Mouse (Mus musculus) common myeloid progenitor, adult 5-6 weeks (primary cell): ENCODE data around the gene Slc17a7. TPM values are rescaled to one million over a fixed set of nuclear protein-coding genes. Genes with fewer than 3 reads are reported as not detected.

ENCODE experiments used
- ATAC-seq: replicated peaks from 2 replicates; pipeline ENCODE4 v1.8.0; 2016; ENCODE audit warnings: low read depth, mild to moderate bottlenecking, moderate TSS enrichment, inconsistent platforms; ENCODE audit not compliant: poor library complexity, severe bottlenecking
- total RNA-seq: library from RNA; stranded (forward); fragments of 200-1000, 187-1606 nt; gene quantifications from 2 replicates; pipeline ENCODE4 v1.2.3, GENCODE M21; 2017

The Slc17a7 gene
- total RNA-seq, 1 experiment from 2014 or later = not detected

DNA sequence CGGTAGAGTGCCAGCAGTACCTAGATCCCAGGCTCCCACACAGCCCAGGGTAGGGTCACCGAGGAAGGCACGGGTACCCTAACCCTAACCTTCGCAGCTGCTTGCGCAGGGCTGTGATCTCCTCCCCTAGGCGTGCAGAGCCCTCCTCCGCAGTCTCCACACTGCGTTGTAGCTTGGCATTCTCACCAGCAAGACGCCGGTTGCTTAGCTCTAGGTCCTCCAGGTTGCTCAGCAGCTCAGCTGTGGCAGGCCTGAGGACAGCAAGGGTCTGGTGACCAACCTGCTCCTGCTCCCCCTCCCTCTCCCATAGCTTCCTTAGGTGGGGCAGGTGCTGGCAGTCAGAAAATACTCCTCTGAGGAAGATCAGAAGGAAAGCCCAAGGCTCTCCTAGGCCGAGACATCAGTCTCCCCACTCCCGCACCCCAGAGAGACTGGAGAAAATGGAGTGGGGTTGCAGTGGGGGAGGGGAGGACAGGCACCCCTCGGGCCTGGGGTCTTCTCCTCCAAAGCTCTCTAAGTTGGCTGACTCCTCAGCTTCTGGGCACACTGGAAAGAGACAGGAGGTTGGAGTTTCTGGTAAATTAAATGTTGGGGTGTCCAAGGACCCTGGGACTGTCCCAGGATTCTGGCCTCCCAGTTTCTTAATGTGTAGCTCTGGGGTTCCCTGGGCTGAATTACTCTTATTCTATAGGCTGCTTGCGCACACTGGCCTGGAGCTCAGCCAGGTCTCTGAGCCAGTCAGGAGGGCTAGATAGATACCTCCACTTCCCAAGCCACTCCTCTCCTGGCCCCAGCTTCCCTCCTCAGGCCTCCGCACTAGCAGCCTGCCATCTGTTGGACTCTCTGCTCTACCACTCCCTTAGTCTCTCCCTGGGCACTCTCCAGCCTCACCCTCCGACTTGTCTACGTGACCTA, 30.4 kb downstream of the Slc17a7 start:
- no peak for ATAC-seq

DNA sequence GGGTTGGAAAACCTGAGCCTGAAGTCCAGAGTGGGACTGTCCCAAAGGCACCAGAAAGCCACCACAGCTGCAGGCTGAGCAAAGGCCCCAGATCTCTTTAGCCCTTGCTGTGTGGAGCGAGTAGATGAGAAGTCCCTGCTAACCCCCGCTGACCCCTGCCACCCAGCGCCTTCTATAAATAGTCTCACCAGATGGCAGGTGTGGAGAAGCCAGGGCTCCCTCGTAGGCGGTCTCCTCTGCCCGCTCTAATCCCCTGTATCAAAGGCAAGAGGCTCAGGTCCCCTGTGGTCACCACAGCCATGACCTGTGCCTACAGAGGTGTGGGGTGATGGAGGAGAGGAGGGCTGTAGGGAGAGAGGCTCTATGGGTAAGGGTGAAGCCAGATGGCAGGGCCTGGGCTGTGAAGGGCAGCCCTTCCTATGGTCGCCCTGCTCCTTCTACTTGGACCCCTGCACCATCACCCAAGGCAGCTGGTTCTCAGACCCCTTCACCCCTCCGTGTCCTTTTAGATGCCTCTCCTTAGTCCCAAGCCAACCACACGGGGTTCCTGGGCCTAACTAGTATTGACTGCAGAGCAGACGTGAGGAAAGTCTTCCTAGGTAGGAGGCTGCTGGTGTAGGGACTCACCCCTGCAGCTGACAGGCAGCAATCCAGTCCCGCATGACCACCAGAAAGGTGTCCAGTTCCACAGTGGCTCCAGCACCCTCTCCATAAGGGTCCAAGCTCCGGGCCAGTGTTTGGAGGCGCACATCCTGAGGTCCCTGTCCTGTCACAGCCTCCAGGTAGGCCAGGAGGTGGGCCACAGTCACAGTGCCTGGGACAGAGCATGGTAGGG, 31.8 kb downstream of the Slc17a7 start:
- no peak for ATAC-seq

DNA sequence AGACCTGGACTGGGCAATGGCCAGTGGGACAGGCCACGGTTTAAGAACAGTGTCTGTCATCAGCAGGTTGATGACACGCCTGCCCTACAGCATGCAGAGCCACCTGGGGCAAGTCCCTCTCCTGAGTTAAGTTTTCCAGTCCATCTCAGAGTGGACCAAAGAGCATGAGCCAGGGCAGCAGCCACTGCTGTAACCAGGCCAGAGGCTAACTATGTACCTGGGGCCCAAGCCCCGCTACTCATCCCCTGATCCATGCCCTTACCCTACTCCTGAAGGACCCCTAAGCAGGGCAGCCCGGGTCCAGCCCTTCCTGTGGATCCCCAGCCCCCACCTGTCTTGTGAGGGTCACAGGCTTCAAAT, 32.4 kb downstream of the Slc17a7 start:
- ATAC-seq = no peak

DNA sequence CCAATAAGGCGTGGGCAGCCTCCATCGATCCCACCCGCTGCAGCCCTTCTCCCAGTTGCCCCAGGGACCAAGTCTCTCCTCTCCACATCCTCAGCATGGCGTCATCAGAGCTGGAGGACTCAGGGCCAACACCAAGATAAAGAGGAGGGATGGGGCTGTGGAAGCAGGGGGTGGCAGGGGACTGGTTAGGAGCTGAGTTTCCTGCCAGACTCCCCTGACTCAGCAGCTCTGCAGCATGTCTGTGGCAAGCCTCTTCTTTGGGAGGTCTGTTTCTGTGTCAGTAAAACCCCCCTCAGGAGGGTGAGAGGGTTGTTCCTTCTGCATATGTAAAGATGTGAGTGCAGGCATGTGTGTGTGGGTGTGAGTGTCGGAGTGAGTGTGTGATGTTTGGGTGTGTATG, 33.2 kb downstream of the Slc17a7 start:
- ATAC-seq = peak; percentile 46

DNA sequence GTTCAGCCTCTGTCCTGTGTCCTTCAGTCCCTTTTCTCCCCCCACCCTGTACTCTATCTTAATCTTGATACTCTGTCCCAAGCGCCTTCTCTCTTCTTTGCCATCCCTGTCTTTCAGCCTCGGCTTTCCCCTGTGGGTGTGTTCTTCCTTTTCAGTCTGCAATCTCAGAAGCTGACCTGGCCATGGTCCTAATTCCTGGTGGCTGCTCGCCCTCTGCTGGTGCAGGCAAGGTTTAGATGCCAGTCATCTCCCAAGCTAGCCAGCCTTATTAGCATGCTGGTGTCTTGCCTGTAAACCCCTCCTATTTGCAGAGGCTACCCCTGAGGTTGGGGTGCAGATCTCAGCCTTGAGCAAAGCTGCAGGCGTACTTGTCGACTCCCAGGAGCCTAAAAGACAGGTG, 34.7 kb downstream of the Slc17a7 start:
- peak; percentile 80 for ATAC-seq

DNA sequence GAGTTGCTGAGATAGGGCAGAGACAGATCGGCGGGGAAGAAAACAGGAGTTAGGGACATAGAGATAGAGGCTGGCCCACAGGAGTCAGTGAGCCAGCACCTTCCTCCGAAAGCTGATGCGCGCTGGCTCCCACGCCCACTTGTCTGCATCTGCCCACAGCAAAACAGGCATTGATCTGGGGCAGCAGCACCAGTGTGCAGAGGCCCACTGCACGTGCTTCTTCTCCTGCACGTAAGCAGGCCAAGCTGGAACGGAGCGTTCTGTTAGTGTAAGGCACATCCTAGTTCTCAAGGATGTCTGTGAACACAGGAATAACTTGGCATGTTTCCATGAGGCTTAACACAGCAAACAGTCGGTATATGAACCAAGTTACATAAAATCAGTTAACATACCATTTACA, 35.2 kb downstream of the Slc17a7 start:
- ATAC-seq = no peak

DNA sequence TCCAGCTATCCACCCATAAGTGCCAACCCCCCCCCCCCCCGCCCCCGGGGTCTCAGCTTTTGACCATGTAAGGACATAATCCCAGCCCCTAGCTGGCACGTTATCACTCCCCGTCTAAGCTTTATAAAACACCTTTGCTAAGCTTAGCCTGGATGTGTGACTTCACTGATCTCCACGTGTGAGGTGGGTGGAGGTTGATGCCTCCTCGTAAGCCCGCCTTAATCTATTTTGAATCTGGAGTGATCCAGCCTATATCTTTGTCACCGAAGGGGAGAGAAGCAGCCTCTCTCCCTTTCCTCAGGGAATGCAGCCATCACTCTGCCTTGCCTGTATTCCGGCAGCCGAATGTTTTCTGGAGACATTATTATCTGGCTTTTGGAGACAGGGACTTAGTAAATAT, 38.9 kb downstream of the Slc17a7 start:
- no peak for ATAC-seq

DNA sequence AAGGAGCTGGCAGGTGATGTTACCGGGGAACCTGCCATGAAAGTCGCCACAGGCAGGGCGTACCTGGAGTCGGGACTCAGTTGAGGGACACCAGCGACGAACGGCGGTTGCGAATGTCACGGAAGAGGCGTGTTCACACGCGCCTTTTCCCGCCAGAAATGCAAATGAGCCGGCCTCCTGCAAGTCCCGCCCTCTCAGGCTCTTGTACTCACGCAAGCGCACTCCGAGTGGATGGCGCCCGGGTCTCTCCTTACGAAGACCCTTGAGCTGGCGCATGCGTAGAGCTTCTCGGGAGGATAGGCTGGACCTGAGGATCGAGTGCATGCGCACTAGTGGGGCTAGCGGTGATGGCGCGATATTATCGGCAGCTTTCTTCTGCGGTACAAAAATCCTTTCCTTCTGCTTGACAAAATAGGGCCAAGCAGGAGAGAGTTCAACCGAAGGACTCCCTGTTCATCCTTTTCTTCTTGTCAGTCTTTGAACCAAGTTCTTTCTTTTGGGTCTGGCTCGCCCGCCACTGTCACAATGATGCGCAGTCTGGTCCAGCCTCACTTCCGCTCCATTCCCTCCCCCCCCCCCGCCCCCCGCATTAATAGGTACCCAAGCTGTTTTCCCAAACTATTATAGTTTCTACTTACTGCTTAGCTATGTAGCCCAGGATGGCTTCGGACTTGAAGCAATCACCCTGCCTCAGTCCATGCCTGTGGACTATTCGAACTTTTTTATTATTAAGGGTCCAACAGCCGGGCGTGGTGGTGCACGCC, 40.8 kb downstream of the Slc17a7 start, which contains the start of gene Ccdc155:
TSS of gene Ccdc155 (minus strand) at position 513 of the 764 bp plus-strand sequence.
- ATAC-seq = peak; percentile 94

DNA sequence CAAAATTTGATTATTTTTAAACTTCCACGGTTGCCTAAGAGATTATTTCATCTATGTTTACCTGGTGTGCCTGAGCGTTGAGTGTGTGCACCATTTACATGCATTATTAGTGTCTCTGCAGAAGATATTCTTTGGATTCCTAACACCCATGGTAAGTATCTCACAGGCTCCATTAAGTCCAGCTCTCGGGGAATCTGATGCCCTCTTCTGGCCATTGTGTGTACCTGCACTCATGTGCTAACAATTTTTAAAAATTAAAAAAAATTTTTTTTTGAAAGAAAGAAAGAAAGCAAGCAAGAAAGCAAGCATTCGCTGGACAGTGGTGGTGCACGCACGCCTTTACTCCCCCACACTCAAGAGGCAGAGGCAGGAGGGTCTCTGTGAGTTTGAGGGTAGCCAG, 44.5 kb downstream of the Slc17a7 start:
- no peak for ATAC-seq

DNA sequence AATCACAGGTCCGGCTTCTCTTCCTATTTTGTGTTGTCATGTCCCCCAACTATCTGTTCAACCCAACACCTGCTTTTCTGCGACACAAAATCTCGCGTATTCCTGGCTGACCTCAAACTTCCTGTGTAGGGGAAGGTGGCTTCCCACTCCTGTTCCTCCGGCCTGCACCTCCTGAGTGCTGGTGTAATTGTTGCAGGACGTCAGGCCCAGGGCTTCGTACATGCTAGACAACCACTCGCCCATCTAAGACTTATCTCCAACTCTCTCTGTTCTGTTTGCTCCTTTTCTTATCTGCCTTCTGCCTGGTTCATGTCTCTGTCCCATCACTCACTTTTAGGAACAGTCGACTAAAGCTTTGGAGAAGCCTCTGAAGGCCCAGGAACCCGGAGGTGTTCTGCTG, 47.3 kb downstream of the Slc17a7 start:
- ATAC-seq = no peak

DNA sequence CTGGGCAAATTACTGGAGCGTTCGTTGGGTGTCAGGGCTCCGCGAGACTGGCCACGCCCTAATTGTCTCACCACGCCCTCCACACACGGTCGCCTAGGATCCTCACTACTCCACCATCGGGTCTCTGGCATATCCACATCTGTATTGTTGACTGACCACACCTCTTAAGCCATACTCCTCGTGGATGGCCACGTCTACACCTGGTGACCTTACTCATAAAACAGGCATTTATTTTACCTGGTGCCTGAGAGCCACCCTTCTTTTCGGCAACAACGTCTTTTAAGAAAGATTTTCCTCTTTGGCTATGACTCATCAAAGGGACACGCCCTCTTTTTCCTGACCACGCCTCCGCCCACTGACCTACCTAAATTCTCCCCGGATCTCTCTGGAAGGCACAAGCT, 48.1 kb downstream of the Slc17a7 start, which contains the start of gene Dkkl1:
TSS of gene Dkkl1 (minus strand) at position 297 of the 401 bp plus-strand sequence.
- peak; percentile 82 for ATAC-seq

DNA sequence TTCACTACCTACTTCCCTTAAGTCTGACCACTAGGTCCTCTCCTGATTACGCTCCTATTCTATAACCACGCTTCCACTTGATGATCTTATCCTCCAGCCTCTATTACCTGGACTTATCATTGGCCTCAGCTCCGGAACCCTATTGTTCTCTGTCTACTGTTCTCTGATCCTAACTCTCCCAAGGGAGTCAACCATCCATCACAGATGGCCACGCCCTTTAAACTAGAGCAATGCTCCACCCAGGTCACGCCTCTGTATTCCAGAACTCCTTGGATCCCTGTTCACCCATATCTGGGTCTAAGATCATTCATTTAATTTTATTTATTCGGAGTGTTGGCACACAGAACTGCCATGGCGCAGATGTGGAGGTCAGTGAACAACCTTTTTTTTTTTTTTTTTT, 48.6 kb downstream of the Slc17a7 start:
- 0 out of 2 replicates have a peak, but pooled peaks have one; percentile 20 for ATAC-seq

DNA sequence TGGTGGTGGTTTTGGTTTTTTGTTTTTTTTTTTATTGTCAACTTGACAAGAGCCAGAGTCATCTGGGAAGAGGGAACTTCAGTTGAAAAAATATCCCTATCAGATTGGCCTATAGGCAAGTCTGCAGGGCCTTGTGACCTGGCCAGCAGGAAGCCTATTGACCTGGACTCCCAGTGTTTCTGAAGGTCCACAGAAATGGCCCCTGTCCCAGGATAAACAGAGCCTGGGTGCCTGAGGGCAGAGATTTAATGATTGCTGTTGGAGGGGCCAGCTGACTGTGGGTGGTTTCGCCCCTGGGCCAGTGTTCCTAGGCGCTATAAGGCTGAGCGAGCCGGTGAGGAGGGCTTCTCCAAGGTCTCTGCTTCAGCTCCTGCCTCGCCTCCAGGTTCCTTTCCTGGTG, 50.0 kb downstream of the Slc17a7 start:
- ATAC-seq = no peak

DNA sequence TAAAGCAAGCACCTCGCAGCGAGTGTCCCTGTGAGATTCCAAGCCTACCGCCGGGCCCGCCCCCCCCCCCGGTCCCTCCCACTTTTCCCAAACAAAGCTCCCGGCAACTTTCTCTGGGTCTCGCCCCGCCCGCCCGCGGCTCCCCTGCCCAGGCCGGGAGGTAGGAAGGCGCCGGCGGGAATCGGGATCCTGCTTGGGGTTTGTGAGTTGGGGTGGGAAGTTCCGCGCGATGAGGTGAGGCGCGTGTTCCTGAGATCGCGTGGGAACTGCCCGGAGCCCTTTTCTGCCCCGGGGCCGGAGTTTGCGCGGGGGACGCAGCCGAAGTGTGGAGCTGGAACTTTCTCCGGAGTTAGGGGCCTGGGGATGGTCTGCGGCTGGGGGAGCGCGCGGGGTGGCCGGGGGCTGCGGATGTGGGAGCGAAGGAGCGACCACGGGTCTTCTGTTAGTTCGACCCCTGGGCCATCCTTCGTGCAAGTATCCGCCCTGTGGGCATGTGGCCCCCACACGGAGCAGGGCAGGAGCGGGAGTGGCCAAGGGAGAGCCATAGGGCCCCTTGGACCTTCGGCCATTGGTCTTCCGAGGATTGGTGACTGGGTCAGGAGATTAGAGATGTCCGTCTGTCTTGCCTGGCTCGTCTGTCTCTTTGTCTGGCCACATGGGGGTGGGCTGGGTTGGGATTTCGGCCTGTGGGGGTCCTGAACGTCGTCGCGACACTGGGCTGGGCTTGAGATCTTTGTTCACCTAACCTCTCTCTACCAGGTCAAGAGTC, 52.1 kb downstream of the Slc17a7 start, which contains the start of gene Tead2:
TSS of gene Tead2 (plus strand) at position 81 of the 769 bp plus-strand sequence.
- no peak for ATAC-seq

DNA sequence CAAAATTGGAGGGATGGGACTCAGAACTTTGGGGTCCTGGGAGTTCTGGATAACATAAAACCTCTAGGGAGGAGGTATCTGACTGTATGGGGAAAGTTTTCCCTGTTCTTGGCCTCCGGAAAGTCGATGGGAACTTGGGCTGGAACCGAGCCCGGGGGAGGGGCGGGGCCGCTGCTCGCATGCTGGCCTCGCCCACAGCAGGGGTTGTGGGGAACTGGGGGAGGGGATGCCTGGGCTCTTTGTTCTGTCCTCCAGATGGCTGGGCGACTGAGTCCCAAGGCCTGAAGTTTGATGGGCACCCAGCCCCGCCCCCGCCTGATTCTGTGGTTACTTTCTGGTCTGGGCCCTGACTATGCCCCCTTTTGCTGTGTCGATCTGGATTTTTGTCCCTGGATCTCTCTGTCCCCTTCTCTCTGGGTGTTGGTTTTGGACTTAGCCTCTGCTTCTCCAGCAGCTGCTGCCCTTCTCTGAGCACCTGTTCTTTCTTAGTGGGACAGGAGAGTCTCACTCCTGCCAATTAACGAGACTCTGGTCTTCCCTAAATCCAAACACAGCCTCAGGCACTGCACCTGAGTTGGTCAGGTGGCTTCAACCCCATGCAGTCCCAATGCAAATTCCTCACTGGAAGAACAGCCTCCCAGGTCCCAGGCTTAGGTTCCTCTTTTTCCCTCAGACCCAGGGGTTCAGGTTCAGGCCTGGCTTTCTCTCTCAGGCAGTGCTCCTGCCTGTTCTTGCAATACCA, 52.9 kb downstream of the Slc17a7 start:
- peak; percentile 39; the same call in 1 of the 2 replicates for ATAC-seq

DNA sequence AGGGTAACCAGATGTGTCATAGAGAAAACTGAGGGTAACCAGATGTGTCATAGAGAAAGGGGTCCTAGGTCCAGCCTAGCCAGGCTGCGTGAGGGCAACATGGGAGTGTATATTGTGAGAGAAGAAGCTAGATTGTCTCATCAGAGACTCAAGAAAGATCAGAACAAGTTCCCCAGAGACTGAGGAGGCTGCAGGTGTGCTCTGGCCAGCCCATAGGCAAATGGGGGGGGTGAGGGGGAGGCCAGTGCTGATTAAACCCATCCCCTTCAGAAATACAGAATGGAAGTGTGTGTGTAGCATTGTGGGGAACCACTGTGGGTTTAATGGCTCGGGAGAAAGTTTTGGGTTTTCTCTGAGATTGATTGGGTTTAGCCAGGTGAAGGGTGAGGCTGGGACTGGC, 57.9 kb downstream of the Slc17a7 start:
- no peak for ATAC-seq

DNA sequence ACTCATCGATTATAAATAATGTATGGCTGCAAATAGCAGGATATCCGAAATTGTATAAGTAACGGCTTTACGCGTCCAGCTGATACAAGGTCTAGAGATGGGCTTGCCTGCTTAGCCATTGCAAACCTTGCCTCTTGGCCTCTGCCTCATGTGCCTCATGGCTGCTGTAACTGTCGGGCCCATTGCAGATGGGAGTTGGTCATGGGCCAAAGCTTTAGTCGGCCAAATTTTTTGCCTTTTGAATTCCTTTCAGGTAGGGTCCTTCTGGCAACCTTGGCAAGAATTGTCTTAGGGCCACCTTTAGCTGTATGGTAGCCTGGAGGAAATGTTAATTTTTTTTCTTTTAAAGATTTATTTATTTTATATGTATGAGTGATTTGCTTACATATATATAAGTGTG, 61.1 kb downstream of the Slc17a7 start:
- no peak for ATAC-seq
